Mouse (Mus musculus) hematopoietic stem cell, adult 5-6 weeks (primary cell): ENCODE data around the gene Odaph. TPM values are rescaled to one million over a fixed set of nuclear protein-coding genes. Genes with fewer than 3 reads are reported as not detected.
"Not testable (repeated sequence)": the region's sequence is repeated elsewhere in the genome, so short reads cannot be mapped to it uniquely, and the experiment has no call there.

ENCODE experiments used
- ATAC-seq, 2 experiments: fragments of 125-278 bp in 1 of 2; replicated peaks in 1 of 2; 2 replicates each; pipeline ENCODE4 v1.8.0; 2016 to 2017; ENCODE audit warnings: inconsistent platforms in 2 of 2, mild to moderate bottlenecking in 2 of 2, moderate number of reproducible peaks in 2 of 2, low read depth in 1 of 2, moderate TSS enrichment in 1 of 2; ENCODE audit not compliant: low FRiP score in 2 of 2, poor library complexity in 2 of 2, severe bottlenecking in 2 of 2, insufficient read depth in 1 of 2, low TSS enrichment in 1 of 2
- total RNA-seq: library from RNA; stranded (forward); fragments of 172-1452, 232-1000 nt; gene quantifications from 2 replicates; pipeline ENCODE4 v1.2.3, GENCODE M21; 2017

Gene Odaph
- not detected in 2 replicates for total RNA-seq

GRCm38 (mm10) chr5:91987236-91987635 lies at the start of gene Odaph:
Gene Odaph (plus strand): TSS chr5:91987475.
- no peak for ATAC-seq

GRCm38 (mm10) chr5:91945609-91946008 lies 41.7 kb upstream of the Odaph start:
- not testable (repeated sequence) for ATAC-seq

GRCm38 (mm10) chr5:91947008-91947407 lies 40.3 kb upstream of the Odaph start:
- no peak for ATAC-seq

DNA sequence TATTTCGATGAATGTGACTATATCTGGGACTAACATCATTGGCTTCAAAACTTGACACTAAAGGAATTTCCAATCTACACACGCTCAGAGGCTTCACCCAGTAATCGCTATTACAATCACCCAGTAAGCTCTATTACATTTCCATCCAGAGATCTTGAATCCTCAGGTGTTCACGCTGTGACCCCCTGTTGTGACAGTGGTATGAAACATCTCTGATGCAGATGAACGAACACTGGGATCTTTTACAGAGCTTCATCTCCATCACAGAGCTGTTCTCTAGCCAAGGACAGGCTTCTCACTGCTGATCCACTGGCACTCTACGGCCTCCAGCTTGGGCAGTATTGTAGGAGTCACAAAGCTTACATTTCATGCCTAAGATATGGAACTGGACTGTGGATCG lies 37.8 kb upstream of the Odaph start:
- ATAC-seq: no peak

- no peak for ATAC-seq
Observed at GRCm38 (mm10) chr5:91951404-91951803, 35.9 kb upstream of the Odaph start.

DNA sequence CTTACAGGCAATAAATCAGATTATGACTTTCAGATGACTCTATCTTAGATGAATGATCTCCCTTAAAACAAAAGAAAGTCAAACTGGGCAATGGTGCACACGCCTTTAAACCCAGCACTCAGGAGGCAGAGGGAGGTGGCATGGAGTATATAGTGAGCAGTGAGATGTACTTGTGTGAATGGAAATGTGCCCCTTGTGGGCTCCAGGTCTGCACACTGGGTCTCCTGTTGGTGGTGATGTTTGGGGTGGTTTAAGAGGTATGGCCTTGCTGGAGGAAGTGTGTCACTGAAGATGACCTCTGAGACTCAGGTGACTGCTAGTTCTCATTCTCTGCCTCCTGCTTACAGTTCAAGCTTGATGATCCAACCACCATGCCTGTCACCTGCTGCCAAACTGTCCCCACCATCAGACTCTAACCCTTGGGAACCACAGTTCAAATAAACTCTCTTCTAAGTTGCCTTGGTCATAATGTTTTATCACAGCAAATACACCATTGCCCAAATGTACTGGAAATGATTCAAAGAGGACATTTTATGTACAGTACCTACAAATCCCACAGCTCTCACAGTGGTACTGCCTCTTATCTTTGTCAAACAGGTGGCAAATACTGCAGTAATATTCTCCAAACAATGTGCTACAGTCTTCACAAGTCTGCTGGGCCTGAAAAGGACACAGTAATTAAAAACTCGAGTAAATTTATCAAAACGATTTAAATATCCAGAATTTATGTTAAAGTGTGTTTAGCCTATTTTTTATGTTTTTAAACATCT lies 30.1 kb upstream of the Odaph start:
- ATAC-seq: no peak

DNA sequence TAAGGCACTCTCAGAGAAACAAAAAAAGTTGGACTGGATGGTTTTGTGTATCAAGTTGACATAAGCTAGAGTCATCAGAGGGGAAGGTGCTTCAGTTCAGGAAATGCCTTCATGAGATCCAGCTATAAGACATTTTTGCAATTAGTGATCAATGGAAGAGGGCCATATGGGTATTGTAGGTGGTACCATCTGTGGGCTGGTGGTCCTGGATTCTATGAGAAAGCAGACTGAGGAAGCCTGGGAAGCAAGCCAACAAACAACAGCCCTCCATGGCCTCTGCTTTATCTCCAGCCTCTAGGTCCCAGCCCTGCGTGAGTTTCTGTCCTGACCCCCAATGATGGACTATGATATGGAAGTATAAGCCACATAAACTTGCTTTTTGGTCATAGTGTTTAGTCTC lies 28.2 kb upstream of the Odaph start:
- no peak for ATAC-seq

DNA sequence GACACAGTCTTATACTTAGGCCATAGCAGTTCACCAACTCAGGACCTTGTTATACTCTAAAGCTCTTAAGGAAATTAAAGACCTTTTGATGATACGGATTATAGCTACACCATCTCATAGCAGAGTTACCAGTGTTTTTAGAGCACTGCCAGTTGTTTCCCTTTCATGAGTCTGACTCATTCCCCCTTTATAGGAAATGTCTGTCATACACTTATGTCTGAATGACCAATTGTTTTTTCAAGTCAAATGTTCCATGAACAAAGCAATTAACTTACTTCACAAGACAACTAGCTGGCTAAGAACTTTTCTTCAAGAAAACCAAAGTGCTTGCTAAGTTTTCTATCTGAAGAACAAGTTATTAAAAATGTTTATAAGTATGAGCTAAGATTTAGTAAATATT lies 27.3 kb upstream of the Odaph start:
- ATAC-seq: no peak

DNA sequence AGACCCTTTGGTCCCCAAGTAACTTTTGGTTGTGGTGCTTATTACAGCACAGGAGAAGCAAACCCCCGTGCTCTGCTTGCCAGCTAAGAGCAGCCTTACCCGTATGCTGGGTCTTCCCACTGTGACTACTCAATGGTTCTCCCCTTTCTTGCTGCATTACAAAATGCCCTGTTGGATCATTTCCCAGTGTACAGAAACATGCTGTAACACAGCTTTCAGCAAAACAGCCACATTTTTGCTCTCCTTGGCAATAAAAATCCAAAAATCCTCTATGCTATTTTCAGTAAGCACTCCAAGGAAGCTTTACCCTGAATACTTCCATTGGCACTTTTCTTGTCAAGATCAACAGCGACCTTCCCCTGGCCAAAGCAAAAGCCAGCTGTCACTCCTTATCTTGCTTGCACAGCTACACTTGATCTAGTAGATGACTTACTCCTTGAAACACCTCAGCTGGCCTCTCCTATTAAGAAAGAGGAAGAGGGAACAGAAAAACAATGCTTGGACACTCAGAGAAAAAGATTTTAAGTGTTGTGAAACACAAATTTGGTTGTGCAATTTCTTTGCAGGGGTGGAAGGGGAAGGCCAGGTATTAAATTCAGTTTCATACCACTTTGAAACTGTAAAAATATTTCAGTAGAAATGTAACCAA lies 26.5 kb upstream of the Odaph start:
- no peak for ATAC-seq

DNA sequence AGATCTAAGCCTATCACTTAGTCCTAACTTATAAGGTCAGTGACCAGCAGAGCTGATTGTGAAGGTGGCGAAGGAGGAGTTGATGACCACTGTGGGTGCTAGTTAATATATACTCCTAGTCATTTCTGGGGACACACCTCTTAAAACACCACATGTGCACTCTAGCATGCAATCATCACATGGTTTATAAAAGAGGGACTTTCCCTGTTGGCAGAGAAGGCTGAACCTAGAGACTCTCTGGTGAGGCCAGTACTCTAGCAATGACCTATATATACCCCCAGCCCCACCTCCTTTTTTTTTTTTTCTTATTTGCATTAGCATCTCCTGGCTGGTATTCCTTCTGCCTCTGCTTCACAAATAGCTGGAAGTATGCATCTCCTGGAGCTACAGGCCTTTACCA lies 25.9 kb upstream of the Odaph start:
- no peak; a peak in 1 of 4 replicates for ATAC-seq

GRCm38 (mm10) chr5:91962259-91962638 lies 25.0 kb upstream of the Odaph start:
- ATAC-seq: peak; percentile 56 to 67

- ATAC-seq: peak; percentile 88
Observed at GRCm38 (mm10) chr5:91962639-91963440, 24.4 kb upstream of the Odaph start, which contains the start of gene Rchy1. Gene Rchy1 (minus strand): TSS chr5:91963068.

DNA sequence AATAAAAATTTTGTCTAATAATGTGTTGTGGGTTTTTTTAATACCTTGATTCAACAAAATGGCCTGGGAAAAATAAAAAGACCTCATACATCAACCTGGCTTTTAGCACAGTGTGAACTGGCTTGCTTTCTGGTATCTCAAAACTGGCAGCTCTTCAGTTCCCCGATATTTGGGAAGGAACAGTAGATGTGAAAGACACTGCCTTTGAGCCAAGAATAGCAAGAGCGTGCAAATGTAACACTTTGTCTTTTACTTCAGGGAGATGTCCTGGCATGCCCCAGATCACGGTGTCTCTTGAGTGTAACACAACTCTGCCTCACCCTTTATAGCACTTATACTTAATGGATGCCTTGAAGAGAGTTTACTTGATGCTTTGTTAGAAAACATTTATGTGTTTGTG lies 15.2 kb upstream of the Odaph start:
- no peak for ATAC-seq

DNA sequence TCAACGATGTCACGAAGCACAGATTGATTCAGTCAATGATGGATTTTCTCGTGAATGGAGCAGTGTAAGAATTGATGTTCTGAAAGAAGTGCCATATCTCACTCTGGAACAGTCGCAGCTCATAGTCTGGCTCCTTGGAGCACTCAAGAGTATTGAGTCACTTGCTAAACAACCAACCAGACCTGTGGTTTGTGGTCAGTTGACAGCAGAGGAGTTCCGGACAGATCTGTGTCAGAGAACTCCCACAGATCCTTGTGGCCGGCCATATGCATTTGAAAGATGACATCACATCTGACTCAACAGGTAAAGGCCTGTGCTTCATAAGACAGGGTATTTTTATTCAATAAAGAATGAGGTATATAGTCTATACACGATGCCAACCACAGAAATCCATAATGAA lies 13.3 kb upstream of the Odaph start:
- 0 out of 4 replicates have a peak, but pooled peaks of 1 of the 2 experiments have one; percentile 32 for ATAC-seq

DNA sequence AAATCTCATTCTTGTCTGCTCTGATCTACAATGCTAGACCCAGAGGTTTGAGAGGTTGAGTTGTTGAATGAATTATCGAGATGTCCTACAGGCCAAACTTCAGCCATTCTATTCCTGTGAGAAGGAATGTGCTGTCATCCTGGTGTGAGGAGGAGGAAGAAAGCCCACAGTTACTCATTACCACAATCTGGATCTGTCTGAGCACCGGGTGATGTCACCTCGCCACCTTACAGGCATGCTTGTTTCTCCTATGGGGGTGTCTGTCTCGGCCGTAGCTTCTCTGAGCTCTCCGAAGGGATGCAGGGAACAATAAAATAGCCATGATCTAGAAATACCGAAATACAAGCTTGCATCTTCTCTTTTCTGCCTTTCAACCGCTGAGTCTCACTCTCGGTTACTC lies 11.5 kb upstream of the Odaph start:
- ATAC-seq: no peak

- no peak for ATAC-seq
Observed at GRCm38 (mm10) chr5:91976566-91977396, 10.5 kb upstream of the Odaph start.

- no peak for ATAC-seq
Observed at GRCm38 (mm10) chr5:91977397-91977770, 9.9 kb upstream of the Odaph start.
